Mouse (Mus musculus) cerebellum, adult 9-11 months (tissue): ENCODE measurements around the gene Ift27.

ENCODE experiments used
- DNase-seq: peaks from one replicate; pipeline ENCODE4 v3.0.0; 2022

The Ift27 gene

GRCm38 (mm10) chr15:78173972-78174886, at the start of gene Ift27:
Ift27 (minus strand) TSS chr15:78174107.
- peak; percentile 100 for DNase-seq

GRCm38 (mm10) chr15:78215269-78215668, 41.4 kb upstream of the Ift27 start:
- DNase-seq, result no peak

GRCm38 (mm10) chr15:78211367-78211766, 37.5 kb upstream of the Ift27 start:
- no peak for DNase-seq

- DNase-seq, result no peak
Measured at GRCm38 (mm10) chr15:78210203-78210602, 36.3 kb upstream of the Ift27 start.

- no peak for DNase-seq
Measured at GRCm38 (mm10) chr15:78206312-78206711, 32.4 kb upstream of the Ift27 start, which contains the start of gene Pvalb. Pvalb (minus strand) TSS chr15:78206400.

- peak; percentile 30 for DNase-seq
Measured at GRCm38 (mm10) chr15:78205192-78205591, 31.3 kb upstream of the Ift27 start.

GRCm38 (mm10) chr15:78204053-78204847, 30.3 kb upstream of the Ift27 start:
- peak; percentile 46 for DNase-seq

GRCm38 (mm10) chr15:78195096-78195880, 21.4 kb upstream of the Ift27 start:
- peak; percentile 47 for DNase-seq

GRCm38 (mm10) chr15:78194320-78194719, 20.4 kb upstream of the Ift27 start:
- no peak for DNase-seq

GRCm38 (mm10) chr15:78189636-78190035, 15.7 kb upstream of the Ift27 start:
- DNase-seq, result no peak

GRCm38 (mm10) chr15:78188546-78188945, 14.6 kb upstream of the Ift27 start:
- DNase-seq, result no peak

- no peak for DNase-seq
Measured at GRCm38 (mm10) chr15:78186906-78187305, 13.0 kb upstream of the Ift27 start.

- no peak for DNase-seq
Measured at GRCm38 (mm10) chr15:78185609-78186008, 11.7 kb upstream of the Ift27 start.

- DNase-seq, result no peak
Measured at GRCm38 (mm10) chr15:78184855-78185254, 10.9 kb upstream of the Ift27 start.

- DNase-seq, result peak; percentile 25
Measured at GRCm38 (mm10) chr15:78181701-78182405, 7.9 kb upstream of the Ift27 start.

- no peak for DNase-seq
Measured at GRCm38 (mm10) chr15:78179775-78180174, 5.9 kb upstream of the Ift27 start.

GRCm38 (mm10) chr15:78178397-78178796, 4.5 kb upstream of the Ift27 start:
- DNase-seq, result peak; percentile 78

GRCm38 (mm10) chr15:78177257-78177656, 3.4 kb upstream of the Ift27 start:
- DNase-seq, result no peak

GRCm38 (mm10) chr15:78174887-78175245, 959 bp upstream of the Ift27 start:
- DNase-seq, result no peak

- DNase-seq, result peak; percentile 52
Measured at GRCm38 (mm10) chr15:78172899-78173817, 749 bp downstream of the Ift27 start.

GRCm38 (mm10) chr15:78172256-78172898, 1.5 kb downstream of the Ift27 start:
- DNase-seq, result peak; percentile 61
